Mouse (Mus musculus) lung, postnatal 0 days (tissue): ENCODE measurements around the gene Mtf1.

ENCODE experiments used
- CTCF ChIP-seq: IDR thresholded peaks from 2 replicates; pipeline ENCODE4 v1.5.1; 2016; ENCODE audit warnings: antibody characterized with exemption, mild to moderate bottlenecking
- EP300 ChIP-seq: IDR thresholded peaks from 2 replicates; pipeline ENCODE4 v1.6.1; 2016; ENCODE audit warnings: antibody characterized with exemption, mild to moderate bottlenecking, control low read depth

- TF ChIP-seq CTCF, result peak; percentile 24
- TF ChIP-seq EP300, result no peak
These were observed 31.3 kb upstream of the Mtf1 start for GRCm38 (mm10) chr4:124770624-124771023.
